9 mouse cellular contexts compared by ENCODE assay signal in the genomic region with DNA sequence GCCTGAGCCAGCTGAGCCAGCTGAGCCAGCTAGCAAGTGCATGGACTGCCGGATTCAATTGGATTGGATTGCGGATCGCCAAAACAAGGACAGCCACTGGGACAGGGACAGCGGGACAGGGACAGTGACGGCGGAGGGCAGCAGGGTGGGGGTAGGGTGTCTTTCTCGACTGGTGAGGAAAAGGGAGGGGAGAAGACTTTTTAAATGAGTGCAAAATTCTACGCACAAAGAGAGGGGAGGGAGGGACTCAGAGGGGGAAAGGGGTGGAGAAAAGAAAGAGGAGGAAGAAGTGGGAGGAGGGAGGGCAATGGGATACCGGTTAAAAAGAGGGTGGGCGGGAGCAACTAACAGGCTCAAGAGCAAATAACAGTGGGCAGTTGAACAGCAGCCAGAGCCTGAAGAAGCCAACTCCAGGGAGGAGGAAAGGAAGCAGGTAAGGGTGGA.
DNase-seq lines count a peak whose midpoint lies in the region; ATAC-seq and TF ChIP-seq lines count a peak whose summit lies in the region.
"Had no signal": no experiment of that assay in that cellular context is flagged by ENCODE, and none has a peak within 500 bp of the region (broad histone marks: within the 10 kb centered on the region; RNA-seq: fewer than 3 reads in every experiment).

No protein-coding gene starts in this region.

- DNase-seq in left cerebral cortex, adult 2 months (ENCODE audit: extremely low spot score in 1 of 2, low spot score in 2 of 2): no peak
- DNase-seq in left cerebral cortex, postnatal 14 days (ENCODE audit: low spot score in 2 of 2): no peak
- no peak for DNase-seq in forebrain, postnatal 0 days
- DNase-seq in urinary bladder, postnatal 14 days (ENCODE audit: low spot score): no peak
- DNase-seq in urinary bladder, adult 2 months (ENCODE audit: low spot score): no peak
- DNase-seq in adipocyte (ENCODE audit: low spot score): no peak

- H3K4me1 ChIP-seq in forebrain, postnatal 0 days (ENCODE audit: insufficient read depth): peaks cover 4% of the 10 kb centered on the region; the same call in 1 of the 2 replicates
- H3K4me1 ChIP-seq in liver, embryonic 15.5 days (replicated peaks): no peaks in the 10 kb centered on the region
- H3K4me1 ChIP-seq in olfactory bulb, adult 2 months (ENCODE audit: control insufficient read depth, insufficient read depth, low read length): peaks cover 8% of the 10 kb centered on the region
- H3K4me1 ChIP-seq: megakaryocyte, embryonic 14.5 days had no signal

- H3K9me3 ChIP-seq in forebrain, postnatal 0 days (ENCODE audit: low read length): no peaks in the 10 kb centered on the region
- H3K9me3 ChIP-seq in liver, embryonic 15.5 days (replicated peaks): no peaks in the 10 kb centered on the region

- intact Hi-C loops in left cerebral cortex, adult 2 months (cut with DNase I): no loop called here
- intact Hi-C loops in left cerebral cortex, postnatal 14 days (cut with DNase I): no loop called here

- peak overlapping the region; percentile 37 for H3K9ac ChIP-seq in forebrain, postnatal 0 days
- H3K9ac ChIP-seq in liver, embryonic 15.5 days: no peak overlapping the region

- no peak for TF ChIP-seq POLR2A in olfactory bulb, adult 2 months (IDR thresholded peaks at IDR 0.05; ENCODE audit: insufficient read depth, low read depth, low read length)

- peak overlapping the region; percentile 14; the same call in 1 of the 2 replicates for H3K4me3 ChIP-seq in left cerebral cortex, adult 2 months
- H3K4me3 ChIP-seq in forebrain, postnatal 0 days (ENCODE audit: low read depth, low read length): peak overlapping the region; percentile 26
- H3K4me3 ChIP-seq in liver, embryonic 15.5 days (replicated peaks): no peak overlapping the region; the same call in 1 of the 2 replicates
- H3K4me3 ChIP-seq in olfactory bulb, adult 2 months (ENCODE audit: insufficient read depth, low read depth, low read length): peak overlapping the region; percentile 34; the same call in 1 of the 2 replicates
- H3K4me3 ChIP-seq: megakaryocyte, embryonic 14.5 days had no signal

- no peak for TF ChIP-seq CTCF in left cerebral cortex, adult 2 months (IDR thresholded peaks at IDR 0.05)
- no peak for TF ChIP-seq CTCF in forebrain, postnatal 0 days (IDR thresholded peaks at IDR 0.05; ENCODE audit: low read depth)
- TF ChIP-seq CTCF in olfactory bulb, adult 2 months (IDR thresholded peaks at IDR 0.05; ENCODE audit: insufficient read depth, low read depth, low read length): no peak

- WGBS in forebrain, postnatal 0 days: under 1% methylated on average over 10 of the region's 10 CpGs
- WGBS in liver, embryonic 15.5 days (ENCODE audit: insufficient replicate concordance): 3% methylated on average over 10 of the region's 10 CpGs
- 5% methylated on average over 10 of the region's 10 CpGs for WGBS in olfactory bulb, adult 2 months

- ATAC-seq in forebrain, postnatal 0 days: no peak
- no peak for ATAC-seq in liver, embryonic 15.5 days (ENCODE audit: insufficient read depth)

- peak overlapping the region; percentile 46 for H3K4me2 ChIP-seq in forebrain, postnatal 0 days (ENCODE audit: low read depth)
- H3K4me2 ChIP-seq in liver, embryonic 15.5 days: peak overlapping the region; percentile 23; the same call in 1 of the 2 replicates

- no peaks in the 10 kb centered on the region; the same call in 1 of the 2 replicates for H3K27me3 ChIP-seq in forebrain, postnatal 0 days (ENCODE audit: insufficient read depth, low read length)
- H3K27me3 ChIP-seq in liver, embryonic 15.5 days: 0 out of 2 replicates have a peak, but pooled peaks cover 15% of the 10 kb centered on the region

- H3K36me3 ChIP-seq in forebrain, postnatal 0 days (ENCODE audit: insufficient read depth): no peaks in the 10 kb centered on the region
- no peaks in the 10 kb centered on the region for H3K36me3 ChIP-seq in liver, embryonic 15.5 days (replicated peaks)

- no peak overlapping the region for H3K27ac ChIP-seq in left cerebral cortex, adult 2 months
- H3K27ac ChIP-seq in forebrain, postnatal 0 days (ENCODE audit: low read depth, low read length): no peak overlapping the region
- H3K27ac ChIP-seq in liver, embryonic 15.5 days (replicated peaks): no peak overlapping the region
- H3K27ac ChIP-seq in olfactory bulb, adult 2 months (ENCODE audit: insufficient read depth, low read depth, low read length): no peak overlapping the region
